Mouse (Mus musculus) cortical plate, adult 2 months (tissue): ENCODE measurements at regions not wholly inside any gene's neighbourhood (a gene's known extent, or its start where the extent isn't known, plus 50 kb on each side); places are given as distances from the start of the nearest gene placed in this dataset.

Source experiments
- CTCF ChIP-seq: fragments of 200-500 bp; IDR thresholded peaks from 2 replicates; pipeline ENCODE4 v1.5.1; 2011; ENCODE audit warnings: mild to moderate bottlenecking, control low read depth, low read length; ENCODE audit not compliant: insufficient read depth; ENCODE audit errors: extremely low read depth
- POLR2A ChIP-seq: fragments of 200-500 bp; IDR thresholded peaks from 2 replicates; pipeline ENCODE4 v1.6.1; 2011; ENCODE audit warnings: mild to moderate bottlenecking, low read length, control low read depth; ENCODE audit not compliant: insufficient read depth; ENCODE audit errors: extremely low read depth

DNA sequence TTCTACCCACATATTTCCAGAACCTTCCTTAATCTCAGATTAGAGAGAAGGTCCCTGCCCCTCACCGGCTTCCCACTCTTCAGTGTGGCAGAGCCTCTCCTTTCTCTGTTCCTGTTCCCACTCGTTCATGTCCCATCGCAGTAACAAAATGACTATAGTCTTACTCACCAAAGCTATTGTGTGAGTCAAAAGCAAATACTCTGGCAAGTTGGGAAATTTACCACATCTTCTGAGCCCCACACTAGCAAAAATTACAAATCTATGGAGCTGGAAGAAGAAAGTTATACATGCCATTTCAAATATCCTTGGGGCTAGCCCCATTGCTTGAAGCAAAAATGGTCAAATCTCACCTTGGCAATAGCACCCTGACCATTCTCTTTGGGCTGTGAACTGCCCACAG, 80.1 kb upstream of the Tet2 start:
- no peak for TF ChIP-seq CTCF
- no peak for TF ChIP-seq POLR2A
